Mouse (Mus musculus) testis, adult 2 months (tissue): Measurements from ENCODE around the gene Casp6. TPM values are rescaled to one million over a fixed set of nuclear protein-coding genes. Genes with fewer than 3 reads are reported as not detected.

Experiments used
- H3K27ac ChIP-seq: fragments of 200-500 bp; 2 replicates; pipeline ENCODE4 v1.5.1; 2012; ENCODE audit warnings: low read depth, low read length; ENCODE audit not compliant: control insufficient read depth, insufficient read depth
- H3K27me3 ChIP-seq: fragments of 200-500 bp; 2 replicates; pipeline ENCODE4 v1.6.1; 2012; ENCODE audit warnings: mild to moderate bottlenecking, low read length, moderate library complexity; ENCODE audit not compliant: control insufficient read depth, insufficient read depth
- H3K36me3 ChIP-seq: fragments of 200-500 bp; 2 replicates; pipeline ENCODE4 v1.6.1; 2012; ENCODE audit warnings: mild to moderate bottlenecking, low read length; ENCODE audit not compliant: control insufficient read depth, insufficient read depth
- H3K4me1 ChIP-seq: fragments of 200-500 bp; 2 replicates; pipeline ENCODE4 v1.6.1; 2012; ENCODE audit warnings: low read length; ENCODE audit not compliant: control insufficient read depth, insufficient read depth
- H3K4me3 ChIP-seq: fragments of 200-500 bp; 2 replicates; pipeline ENCODE4 v1.5.1; 2012; ENCODE audit warnings: low read depth, mild to moderate bottlenecking, low read length, moderate library complexity, mixed read lengths; ENCODE audit not compliant: control insufficient read depth
- CTCF ChIP-seq: fragments of 200-500 bp; IDR thresholded peaks from 2 replicates; pipeline ENCODE4 v1.5.1; 2012; ENCODE audit warnings: low read depth, mild to moderate bottlenecking, inconsistent platforms, low read length, moderate library complexity; ENCODE audit not compliant: control insufficient read depth, insufficient read depth, insufficient replicate concordance
- POLR2A ChIP-seq: fragments of 200-500 bp; IDR thresholded peaks from 2 replicates; pipeline ENCODE4 v1.6.1; 2012; ENCODE audit warnings: low read depth, mild to moderate bottlenecking, inconsistent platforms, low read length, moderate library complexity; ENCODE audit not compliant: control insufficient read depth
- polyA plus RNA-seq: library from polyadenylated mRNA; depleted of rRNA; stranded (reverse); fragments of >200 nt; gene quantifications from 2 replicates; pipeline ENCODE4 v1.2.3, GENCODE M21; 2012; rRNA removed

Casp6 gene
- polyA plus RNA-seq, 1 experiment = 17.9 TPM

DNA sequence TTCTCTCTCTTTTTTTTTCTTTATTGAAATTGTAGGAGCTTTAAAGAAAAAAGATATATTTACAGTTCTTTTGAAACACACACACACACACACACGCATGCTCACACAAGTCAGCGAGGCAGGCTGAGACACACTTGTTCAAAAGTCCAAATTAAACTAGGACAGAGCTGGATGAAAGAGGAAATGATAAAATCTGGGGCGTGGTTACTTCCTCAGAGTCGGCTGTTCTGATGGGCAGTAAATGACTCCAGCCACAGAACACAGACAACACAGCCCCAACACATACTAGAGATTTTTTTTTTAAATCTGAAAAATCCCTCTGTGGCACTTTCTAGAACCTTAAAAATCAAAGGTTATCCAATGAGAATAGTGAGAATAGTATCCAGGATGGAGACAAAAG is 42.6 kb downstream of the Casp6 start:
- Histone ChIP-seq H3K27ac (no peak overlapping the region), H3K27me3 (no peaks in the 10 kb centered on the region), H3K4me3 (no peak overlapping the region), H3K4me1 (no peaks in the 10 kb centered on the region), H3K36me3 (no peaks in the 10 kb centered on the region)
- no peak for TF ChIP-seq CTCF
- TF ChIP-seq POLR2A = no peak

DNA sequence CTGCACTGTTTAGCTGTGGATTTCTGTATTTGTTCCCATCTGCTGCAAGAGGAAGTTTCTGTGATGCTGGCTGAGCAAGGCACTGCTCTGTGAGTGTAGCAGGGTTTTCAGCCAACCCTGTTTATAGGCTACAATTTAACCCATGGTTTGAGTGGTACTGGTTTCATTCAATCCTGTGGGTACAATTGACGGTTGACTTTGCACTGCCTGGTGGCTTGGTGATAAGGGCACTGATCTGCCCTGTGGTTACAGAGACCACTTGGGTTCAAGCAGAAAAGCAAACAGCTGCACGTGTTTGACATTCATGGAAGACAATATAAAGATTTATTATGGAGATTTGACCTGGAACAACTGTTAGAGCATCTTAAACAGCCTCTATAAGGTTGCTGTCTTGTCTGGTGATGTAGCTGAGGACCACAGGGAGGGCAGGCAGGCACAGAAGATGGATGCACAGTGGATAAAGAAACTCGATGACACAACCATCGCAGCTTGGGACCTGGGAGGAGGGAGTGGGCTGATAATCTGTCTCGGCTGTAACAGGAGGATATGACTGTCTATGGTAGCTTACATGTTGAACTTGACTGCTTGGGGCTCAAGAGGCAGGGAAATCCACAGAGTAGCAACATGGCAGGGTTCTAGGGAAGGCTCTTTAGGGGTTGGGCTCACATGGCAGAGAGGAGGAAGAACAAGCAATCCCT is 45.1 kb downstream of the Casp6 start:
- Histone ChIP-seq H3K36me3 (no peaks in the 10 kb centered on the region), H3K27ac (no peak overlapping the region), H3K4me1 (no peaks in the 10 kb centered on the region), H3K27me3 (no peaks in the 10 kb centered on the region), H3K4me3 (peak overlapping the region; percentile 71)
- TF ChIP-seq POLR2A (no peak), CTCF (no peak)

DNA sequence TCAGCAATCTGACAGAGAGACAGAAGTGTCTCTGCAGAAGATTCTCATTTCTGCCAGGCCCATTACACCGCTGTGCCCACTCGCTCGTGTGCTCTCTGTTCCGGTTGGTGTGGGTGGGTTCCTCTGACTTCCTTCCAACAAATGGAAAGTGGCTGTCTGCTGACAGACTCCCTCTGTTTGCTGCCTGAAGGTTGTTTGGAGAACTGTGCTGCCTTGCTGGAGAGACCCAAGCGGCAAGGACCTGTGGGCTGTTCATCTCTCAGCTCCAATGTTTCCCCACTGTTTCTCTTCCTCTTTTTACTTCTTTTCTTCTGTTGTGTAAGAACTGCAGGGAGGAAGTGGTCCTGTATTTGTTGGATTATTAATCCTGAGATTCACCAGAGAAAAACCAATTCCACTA is 47.1 kb downstream of the Casp6 start:
- no peaks in the 10 kb centered on the region for H3K36me3 ChIP-seq

DNA sequence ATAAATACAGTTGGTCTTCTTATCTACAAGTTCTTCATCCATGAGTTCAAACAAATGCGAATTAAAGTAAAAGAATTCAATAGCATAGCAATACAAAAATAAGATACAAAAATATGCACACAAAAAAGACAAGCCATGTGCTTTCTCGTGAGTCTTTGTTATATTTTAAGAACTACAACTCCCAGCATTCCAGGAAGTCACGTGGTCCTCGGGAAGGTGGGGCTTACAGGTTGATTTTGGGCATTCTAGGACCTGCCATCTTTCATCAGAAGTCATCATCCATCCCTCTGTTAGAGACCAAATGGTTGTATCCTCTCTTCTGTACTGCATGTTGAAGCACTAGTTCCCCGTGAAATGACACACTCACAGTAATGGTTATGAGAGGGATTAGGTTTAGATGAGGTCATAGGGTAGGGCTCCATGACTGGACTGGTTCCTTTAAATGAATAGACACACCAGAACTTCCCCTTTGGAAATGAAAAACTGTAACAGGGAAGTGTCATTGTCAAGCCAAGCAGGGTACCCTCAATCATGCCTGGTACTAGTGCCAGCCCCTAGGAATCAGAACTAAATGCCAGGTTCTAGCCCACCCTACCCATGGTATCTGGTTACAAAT is 48.0 kb downstream of the Casp6 start:
- no peaks in the 10 kb centered on the region for H3K27me3 ChIP-seq
- H3K4me1 ChIP-seq = no peaks in the 10 kb centered on the region
- no peak overlapping the region for H3K27ac ChIP-seq
- no peak for TF ChIP-seq POLR2A
- no peak for TF ChIP-seq CTCF
- no peaks in the 10 kb centered on the region for H3K36me3 ChIP-seq
- no peak overlapping the region for H3K4me3 ChIP-seq

More for the DNA sequence above, 47.1 kb downstream of the Casp6 start:
- H3K27me3 ChIP-seq = no peaks in the 10 kb centered on the region
- no peak for TF ChIP-seq POLR2A
- no peak for TF ChIP-seq CTCF
- H3K4me3 ChIP-seq = peak overlapping the region; percentile 19
- no peaks in the 10 kb centered on the region for H3K4me1 ChIP-seq
- H3K27ac ChIP-seq = no peak overlapping the region

DNA sequence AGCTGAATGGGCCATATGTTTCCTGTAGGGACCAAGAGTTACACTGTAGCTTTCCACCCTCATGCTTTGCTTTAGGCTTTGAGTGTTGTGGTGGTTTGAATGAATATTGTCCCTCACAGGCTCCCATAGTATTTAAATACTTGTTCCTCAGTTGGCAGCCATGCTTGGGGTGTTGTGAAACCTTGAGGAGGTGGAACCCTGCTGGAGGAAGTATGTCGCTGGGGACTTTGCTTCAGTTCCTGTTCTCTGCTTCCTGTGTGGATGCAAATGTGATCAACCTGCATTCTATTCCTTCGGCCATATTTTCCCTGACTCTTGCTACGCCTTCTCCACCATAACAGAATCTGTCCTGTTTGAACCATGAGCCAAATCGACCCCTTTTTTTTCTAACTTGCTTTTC is 52.1 kb downstream of the Casp6 start:
- Histone ChIP-seq H3K27ac (no peak overlapping the region), H3K4me1 (no peaks in the 10 kb centered on the region), H3K4me3 (no peak overlapping the region), H3K36me3 (no peaks in the 10 kb centered on the region), H3K27me3 (no peaks in the 10 kb centered on the region)
- TF ChIP-seq CTCF = no peak
- TF ChIP-seq POLR2A = no peak

DNA sequence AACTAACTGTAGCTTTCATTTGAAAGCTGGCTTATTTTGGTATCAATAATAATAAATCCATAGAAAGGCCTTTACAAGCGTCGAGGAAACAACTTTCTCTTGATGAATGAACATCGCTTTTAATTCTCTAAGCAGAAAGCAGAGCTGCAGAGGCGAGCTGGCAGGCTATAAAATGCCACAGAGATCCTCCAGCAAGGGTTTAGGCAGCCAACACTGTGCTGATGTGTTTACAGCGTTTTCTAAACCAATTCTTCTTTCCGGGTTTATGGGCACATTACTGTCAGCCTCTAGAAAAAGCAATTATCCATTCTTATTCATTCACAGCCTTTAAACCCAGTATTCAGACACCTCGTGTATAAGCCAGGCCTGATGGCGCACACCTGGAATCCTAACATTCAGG is 61.3 kb downstream of the Casp6 start:
- H3K36me3 ChIP-seq = no peaks in the 10 kb centered on the region
- no peak for TF ChIP-seq POLR2A
- TF ChIP-seq CTCF = no peak
- no peak overlapping the region for H3K27ac ChIP-seq

More for the DNA sequence above, 61.3 kb downstream of the Casp6 start:
- no peaks in the 10 kb centered on the region for H3K27me3 ChIP-seq
- H3K4me1 ChIP-seq = no peaks in the 10 kb centered on the region
- no peak overlapping the region for H3K4me3 ChIP-seq

Other genes starting within 250 kb of the Casp6 start
- gene Egf, start 146.1 kb upstream of the Casp6 start, polyA plus RNA-seq = 3.4 and 5.7 TPM in 2 replicates
- gene Lrit3, start 97.4 kb upstream of the Casp6 start, polyA plus RNA-seq = not detected in 2 replicates
- 0.28 and 0.42 TPM in 2 replicates for gene Rrh, start 78.8 kb upstream of the Casp6 start, polyA plus RNA-seq
- gene Gar1, start 70.0 kb upstream of the Casp6 start, polyA plus RNA-seq = 43.1 and 49.6 TPM in 2 replicates
- gene Cfi, start 65.5 kb upstream of the Casp6 start, polyA plus RNA-seq = 0.14 and 0.20 TPM in 2 replicates
- gene Pla2g12a, start 22.8 kb upstream of the Casp6 start, polyA plus RNA-seq = 75.4 and 94.8 TPM in 2 replicates
- 2.5 and 3.5 TPM in 2 replicates for gene Mcub, start 68.8 kb downstream of the Casp6 start, polyA plus RNA-seq
- 147 and 168 TPM in 2 replicates for gene Sec24b, start 160.1 kb downstream of the Casp6 start, polyA plus RNA-seq
- gene Col25a1, start 230.1 kb downstream of the Casp6 start, polyA plus RNA-seq = 1.5 and 1.9 TPM in 2 replicates